Mouse (Mus musculus) testis, adult 2 months (tissue): Measurements from ENCODE around the gene Cttnbp2nl. TPM values are rescaled to one million over a fixed set of nuclear protein-coding genes. Genes with fewer than 3 reads are reported as not detected.

Experiments
- H3K27ac ChIP-seq: fragments of 200-500 bp; 2 replicates; pipeline ENCODE4 v1.5.1; 2012; ENCODE audit warnings: low read depth, low read length; ENCODE audit not compliant: control insufficient read depth, insufficient read depth
- H3K27me3 ChIP-seq: fragments of 200-500 bp; 2 replicates; pipeline ENCODE4 v1.6.1; 2012; ENCODE audit warnings: mild to moderate bottlenecking, low read length, moderate library complexity; ENCODE audit not compliant: control insufficient read depth, insufficient read depth
- H3K36me3 ChIP-seq: fragments of 200-500 bp; 2 replicates; pipeline ENCODE4 v1.6.1; 2012; ENCODE audit warnings: mild to moderate bottlenecking, low read length; ENCODE audit not compliant: control insufficient read depth, insufficient read depth
- H3K4me1 ChIP-seq: fragments of 200-500 bp; 2 replicates; pipeline ENCODE4 v1.6.1; 2012; ENCODE audit warnings: low read length; ENCODE audit not compliant: control insufficient read depth, insufficient read depth
- H3K4me3 ChIP-seq: fragments of 200-500 bp; 2 replicates; pipeline ENCODE4 v1.5.1; 2012; ENCODE audit warnings: low read depth, mild to moderate bottlenecking, low read length, moderate library complexity, mixed read lengths; ENCODE audit not compliant: control insufficient read depth
- CTCF ChIP-seq: fragments of 200-500 bp; IDR thresholded peaks from 2 replicates; pipeline ENCODE4 v1.5.1; 2012; ENCODE audit warnings: low read depth, mild to moderate bottlenecking, inconsistent platforms, low read length, moderate library complexity; ENCODE audit not compliant: control insufficient read depth, insufficient read depth, insufficient replicate concordance
- POLR2A ChIP-seq: fragments of 200-500 bp; IDR thresholded peaks from 2 replicates; pipeline ENCODE4 v1.6.1; 2012; ENCODE audit warnings: low read depth, mild to moderate bottlenecking, inconsistent platforms, low read length, moderate library complexity; ENCODE audit not compliant: control insufficient read depth
- polyA plus RNA-seq: library from polyadenylated mRNA; depleted of rRNA; stranded (reverse); fragments of >200 nt; gene quantifications from 2 replicates; pipeline ENCODE4 v1.2.3, GENCODE M21; 2012

Gene Cttnbp2nl
- polyA plus RNA-seq, 1 experiment, result 7.6 TPM

DNA sequence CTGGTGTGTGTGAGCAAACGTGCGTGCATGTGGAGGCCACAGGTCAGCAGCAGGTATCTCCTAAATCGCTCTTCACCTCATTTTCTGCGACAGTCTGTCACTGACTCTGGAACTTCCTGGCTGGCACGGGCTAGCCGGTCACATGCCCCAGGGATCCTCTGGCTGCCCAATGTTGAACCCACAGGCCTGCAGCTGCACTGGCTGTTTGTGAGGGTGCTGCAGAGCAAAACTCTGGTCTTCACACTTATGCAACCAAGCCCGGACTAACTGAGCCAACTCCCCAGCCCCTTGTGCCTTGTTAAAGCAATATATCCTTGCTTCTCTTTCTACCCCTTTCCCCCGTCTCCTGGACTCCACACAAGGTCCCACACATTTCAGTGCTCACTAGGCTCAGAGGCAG, 5.3 kb downstream of the Cttnbp2nl start:
- peaks cover 5% of the 10 kb centered on the region for H3K4me1 ChIP-seq
- no peak overlapping the region for H3K4me3 ChIP-seq
- H3K27ac ChIP-seq, result no peak overlapping the region
- H3K27me3 ChIP-seq, result no peaks in the 10 kb centered on the region
- H3K36me3 ChIP-seq, result no peaks in the 10 kb centered on the region
- TF ChIP-seq POLR2A (no peak), CTCF (no peak)

DNA sequence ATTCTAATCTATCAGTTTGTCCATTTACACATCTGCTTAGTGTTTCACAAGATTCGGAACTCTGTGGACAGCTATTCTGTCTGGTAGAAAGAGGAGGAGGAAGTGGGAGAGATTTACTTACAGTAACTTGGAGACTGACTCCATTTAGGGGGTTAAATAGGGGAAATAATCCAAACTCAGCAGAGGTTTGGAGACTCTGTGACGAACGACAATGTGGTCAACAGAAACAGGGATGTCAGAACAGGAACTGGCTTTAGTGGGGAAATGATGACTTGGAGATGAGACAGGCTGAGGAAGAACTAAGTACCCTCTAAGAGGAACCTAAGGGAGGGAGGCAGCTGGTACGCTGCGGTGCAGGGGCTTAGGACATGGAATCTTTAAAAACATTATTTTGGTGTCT, 6.1 kb downstream of the Cttnbp2nl start:
- TF ChIP-seq CTCF (no peak), POLR2A (no peak)
- no peak overlapping the region for H3K27ac ChIP-seq
- H3K4me1 ChIP-seq, result peaks cover 2% of the 10 kb centered on the region
- no peaks in the 10 kb centered on the region for H3K36me3 ChIP-seq
- H3K4me3 ChIP-seq, result no peak overlapping the region
- no peaks in the 10 kb centered on the region for H3K27me3 ChIP-seq

DNA sequence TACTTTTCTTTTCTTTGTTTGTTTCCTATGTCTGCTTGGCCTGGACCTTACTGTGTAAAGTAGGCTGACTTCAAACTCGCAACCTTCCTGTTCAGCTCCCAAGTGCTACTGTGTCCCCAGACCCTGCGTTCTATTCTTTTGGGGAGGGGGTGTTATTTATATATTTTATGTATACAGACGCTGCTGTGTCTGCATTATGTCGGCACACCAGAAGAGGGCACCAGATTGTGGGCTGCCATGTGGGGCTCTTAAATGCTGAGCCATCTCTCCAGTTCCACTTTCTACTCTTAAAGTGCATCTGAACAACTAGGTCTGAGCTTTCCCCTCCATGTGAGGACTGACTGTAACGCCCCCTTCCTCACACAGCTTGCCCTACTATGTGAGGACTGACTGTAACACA, 9.2 kb downstream of the Cttnbp2nl start:
- H3K4me3 ChIP-seq, result no peak overlapping the region
- H3K36me3 ChIP-seq, result no peaks in the 10 kb centered on the region
- no peaks in the 10 kb centered on the region for H3K27me3 ChIP-seq
- H3K4me1 ChIP-seq, result no peaks in the 10 kb centered on the region; the same call in 1 of the 2 replicates
- TF ChIP-seq POLR2A, result no peak
- TF ChIP-seq CTCF, result no peak
- no peak overlapping the region for H3K27ac ChIP-seq

DNA sequence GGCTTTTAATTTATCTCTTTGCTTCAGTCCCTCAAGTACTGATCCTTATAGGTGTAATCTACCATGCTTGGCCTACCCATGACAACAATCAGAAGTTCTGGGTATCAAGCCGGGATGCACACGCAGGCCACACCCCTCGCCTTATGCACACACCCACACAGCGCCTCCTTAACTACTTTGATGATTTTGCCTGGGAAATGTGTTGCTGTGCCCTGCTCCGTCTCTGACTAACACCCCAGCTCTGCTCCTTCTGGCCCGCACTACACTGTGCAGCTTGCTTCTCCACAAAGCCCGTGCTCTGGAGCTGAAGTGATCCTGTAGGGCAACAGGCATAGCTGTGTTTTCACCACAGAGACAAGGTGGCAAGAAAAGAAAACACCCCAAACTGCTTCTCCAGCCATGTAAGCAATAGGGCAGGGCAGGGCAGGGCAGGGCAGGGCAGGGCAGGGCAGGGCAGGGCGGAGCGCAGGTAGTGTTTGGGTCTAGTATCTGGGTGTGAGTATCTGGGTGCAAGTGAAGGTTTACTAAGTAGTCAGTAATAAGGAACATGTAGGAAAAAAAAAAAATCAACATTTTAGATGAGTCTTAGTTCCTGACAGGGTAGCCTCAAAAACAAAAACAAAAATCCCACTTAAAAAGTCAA, 11.8 kb downstream of the Cttnbp2nl start:
- no peak for TF ChIP-seq CTCF
- no peak for TF ChIP-seq POLR2A

DNA sequence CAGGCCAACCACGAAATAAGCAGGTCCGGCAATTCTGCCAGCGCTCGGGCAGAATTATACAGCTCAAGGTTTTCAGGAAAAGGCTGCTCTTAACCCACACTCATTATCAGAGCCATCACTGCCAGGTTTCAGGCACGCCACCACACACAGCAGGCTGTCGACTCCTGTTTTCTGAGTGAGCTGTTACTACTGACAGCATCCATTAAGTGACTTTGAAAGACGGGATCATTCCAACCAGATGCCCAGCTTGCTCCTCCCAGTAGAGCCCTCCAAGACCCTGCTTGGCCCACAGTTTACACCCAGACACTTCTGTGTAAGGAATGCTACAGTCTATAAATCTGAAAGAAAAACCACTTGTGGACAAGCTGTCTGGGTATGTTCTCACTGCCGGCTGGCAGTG, 12.9 kb downstream of the Cttnbp2nl start:
- TF ChIP-seq POLR2A (no peak), CTCF (no peak)
- no peaks in the 10 kb centered on the region for H3K36me3 ChIP-seq
- no peaks in the 10 kb centered on the region for H3K4me1 ChIP-seq
- H3K27me3 ChIP-seq, result no peaks in the 10 kb centered on the region
- H3K27ac ChIP-seq, result no peak overlapping the region
- H3K4me3 ChIP-seq, result no peak overlapping the region

More for the DNA sequence above, 11.8 kb downstream of the Cttnbp2nl start:
- H3K36me3 ChIP-seq, result no peaks in the 10 kb centered on the region
- H3K4me1 ChIP-seq, result no peaks in the 10 kb centered on the region; the same call in 1 of the 2 replicates
- H3K27me3 ChIP-seq, result no peaks in the 10 kb centered on the region
- no peak overlapping the region for H3K4me3 ChIP-seq
- H3K27ac ChIP-seq, result no peak overlapping the region

DNA sequence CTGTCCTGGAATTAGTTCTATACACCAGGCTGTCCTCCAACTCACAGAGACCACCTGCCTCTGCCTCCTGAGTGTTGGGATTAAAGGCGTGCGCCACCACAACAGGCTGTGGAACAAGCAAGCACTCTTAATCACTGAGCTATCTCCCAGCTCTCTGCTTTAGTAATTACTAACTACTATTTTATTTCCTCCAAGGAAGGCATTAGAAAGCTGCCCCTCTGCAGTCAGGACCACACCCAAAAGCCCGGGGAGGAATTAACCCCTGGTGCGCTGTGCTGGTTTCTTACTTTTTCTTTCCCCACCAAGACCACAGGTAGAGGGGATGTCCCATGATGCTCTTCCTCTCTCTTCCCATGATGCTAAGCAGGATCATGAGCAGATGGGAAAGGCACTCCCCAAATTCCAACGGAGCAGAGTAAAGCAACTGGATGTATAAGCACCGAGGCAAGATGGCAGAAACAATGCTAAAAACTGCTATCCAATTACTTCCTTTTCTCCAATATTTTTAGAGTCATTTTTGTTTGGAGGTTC, 15.6 kb downstream of the Cttnbp2nl start:
- no peaks in the 10 kb centered on the region for H3K36me3 ChIP-seq
- no peak overlapping the region for H3K4me3 ChIP-seq
- peak overlapping the region; percentile 54; the same call in 1 of the 2 replicates for H3K27ac ChIP-seq
- H3K27me3 ChIP-seq, result no peaks in the 10 kb centered on the region
- H3K4me1 ChIP-seq, result no peaks in the 10 kb centered on the region
- TF ChIP-seq POLR2A (no peak), CTCF (no peak)

DNA sequence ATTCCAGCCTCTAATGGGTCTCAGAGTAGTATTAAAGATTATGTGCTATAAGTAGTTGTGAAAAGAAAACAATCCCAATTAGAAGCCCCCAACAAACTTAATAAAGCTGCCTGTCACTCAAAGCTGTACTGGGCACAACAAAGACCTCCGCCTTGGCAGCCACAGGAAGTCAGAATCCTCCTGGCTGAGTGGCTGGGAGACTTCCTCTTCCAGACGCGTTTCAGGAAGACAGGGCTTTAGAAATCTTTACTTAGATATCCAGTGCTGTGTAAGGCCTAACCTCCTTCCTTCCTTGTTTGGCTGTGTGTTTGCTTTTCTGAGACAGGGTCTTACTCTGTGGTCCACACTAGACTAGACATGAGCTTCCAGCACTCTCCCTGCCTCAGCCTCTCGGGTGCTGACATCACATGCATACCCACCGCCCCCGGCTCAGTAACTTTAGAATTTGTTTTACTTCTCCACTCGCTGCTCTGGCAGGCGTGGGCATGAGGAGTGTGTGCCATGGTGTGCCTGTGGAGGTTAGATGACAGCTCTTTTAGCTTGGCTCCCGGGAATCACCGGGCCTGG, 16.6 kb downstream of the Cttnbp2nl start:
- H3K4me3 ChIP-seq, result no peak overlapping the region
- H3K36me3 ChIP-seq, result no peaks in the 10 kb centered on the region
- no peaks in the 10 kb centered on the region for H3K27me3 ChIP-seq
- H3K27ac ChIP-seq, result no peak overlapping the region; the same call in 1 of the 2 replicates
- no peaks in the 10 kb centered on the region for H3K4me1 ChIP-seq
- TF ChIP-seq CTCF (no peak), POLR2A (no peak)
